Mouse (Mus musculus): ENCODE results near the gene Tmem269. TPM values are rescaled to one million over a fixed set of nuclear protein-coding genes. Genes with fewer than 3 reads are reported as not detected.

Gene Tmem269
- polyA plus RNA-seq, 1 experiment from 2014 or later = not detected

GRCm38 (mm10) chr4:119233256-119233901, 15.4 kb upstream of the Tmem269 start:
- Histone ChIP-seq H3K27ac (peak overlapping the region; percentile 59), H3K36me3 (peaks cover 14% of the 10 kb centered on the region; the same call in 1 of the 2 replicates), H3K4me3 (replicated peaks) (peak overlapping the region; percentile 84), H3K4me1 (replicated peaks) (peaks cover 27% of the 10 kb centered on the region), H3K9me3 (replicated peaks) (no peaks in the 10 kb centered on the region), H3K27me3 (peaks cover 6% of the 10 kb centered on the region; the same call in 1 of the 2 replicates), H3K9ac (peak overlapping the region; percentile 87), H3K4me2 (peak overlapping the region; percentile 99)
- under 1% methylated on average over 36 of the region's 36 CpGs for WGBS (ENCODE audit: insufficient replicate concordance)
- DNase-seq = peak; percentile 12
- peak; percentile 45 for ATAC-seq (ENCODE audit: low read depth)

GRCm38 (mm10) chr4:119232410-119233255, 14.6 kb upstream of the Tmem269 start, which contains the start of the genes AU022252 and P3h1:
TSS of gene AU022252 (minus strand) at chr4:119232712.
TSS of gene P3h1 (plus strand) at chr4:119232915.
- Histone ChIP-seq H3K4me3 (replicated peaks) (peak within 1 kb of the TSS; percentile 84), H3K4me1 (replicated peaks) (peaks cover 24% of the 10 kb centered on the region), H3K9ac (peak within 1 kb of the TSS; percentile 89), H3K27me3 (peaks cover 6% of the 10 kb centered on the region; the same call in 1 of the 2 replicates), H3K4me2 (peak within 1 kb of the TSS; percentile 99), H3K27ac (peak within 1 kb of the TSS; percentile 59), H3K9me3 (replicated peaks) (no peaks in the 10 kb centered on the region), H3K36me3 (peaks cover 21% of the 10 kb centered on the region)
- under 1% methylated on average over 71 of the region's 71 CpGs for WGBS (ENCODE audit: insufficient replicate concordance)
- ATAC-seq (ENCODE audit: low read depth) (peak; percentile 96), DNase-seq (peak; percentile 99)

GRCm38 (mm10) chr4:119226751-119227150, 8.7 kb upstream of the Tmem269 start:
- peak overlapping the region; percentile 47; the same call in 1 of the 2 replicates for H3K27ac ChIP-seq
- H3K27me3 ChIP-seq = no peaks in the 10 kb centered on the region
- H3K4me2 ChIP-seq = no peak overlapping the region
- no peak overlapping the region for H3K9ac ChIP-seq
- no peaks in the 10 kb centered on the region for H3K9me3 ChIP-seq (replicated peaks)
- ATAC-seq (ENCODE audit: low read depth) = peak; percentile 64
- DNase-seq = no peak
- WGBS (ENCODE audit: insufficient replicate concordance) = 79% methylated on average over 11 of the region's 11 CpGs
- H3K36me3 ChIP-seq = peaks cover 47% of the 10 kb centered on the region
- H3K4me1 ChIP-seq (replicated peaks) = peaks cover 24% of the 10 kb centered on the region
- H3K4me3 ChIP-seq (replicated peaks) = no peak overlapping the region

GRCm38 (mm10) chr4:119225719-119226118, 7.7 kb upstream of the Tmem269 start:
- DNase-seq = no peak
- H3K4me3 ChIP-seq (replicated peaks) = no peak overlapping the region
- 70% methylated on average over 9 of the region's 9 CpGs for WGBS (ENCODE audit: insufficient replicate concordance)
- H3K9me3 ChIP-seq (replicated peaks) = no peaks in the 10 kb centered on the region
- no peak overlapping the region for H3K9ac ChIP-seq
- H3K27ac ChIP-seq = no peak overlapping the region
- H3K4me1 ChIP-seq (replicated peaks) = peaks cover 18% of the 10 kb centered on the region
- H3K4me2 ChIP-seq = no peak overlapping the region
- no peaks in the 10 kb centered on the region for H3K27me3 ChIP-seq
- peaks cover 47% of the 10 kb centered on the region for H3K36me3 ChIP-seq
- no peak for ATAC-seq (ENCODE audit: low read depth)

GRCm38 (mm10) chr4:119224534-119224933, 6.5 kb upstream of the Tmem269 start:
- no peak overlapping the region for H3K27ac ChIP-seq
- no peaks in the 10 kb centered on the region for H3K9me3 ChIP-seq (replicated peaks)

GRCm38 (mm10) chr4:119223696-119224095, 5.7 kb upstream of the Tmem269 start:
- H3K4me2 ChIP-seq = no peak overlapping the region
- H3K4me1 ChIP-seq (replicated peaks) = peaks cover 18% of the 10 kb centered on the region
- WGBS (ENCODE audit: insufficient replicate concordance) = 62% methylated on average over 1 of the region's 1 CpGs
- ATAC-seq (ENCODE audit: low read depth) (peak; percentile 24; the same call in 1 of the 2 replicates), DNase-seq (peak; percentile 35)
- H3K27me3 ChIP-seq = no peaks in the 10 kb centered on the region
- peaks cover 41% of the 10 kb centered on the region for H3K36me3 ChIP-seq
- no peaks in the 10 kb centered on the region for H3K9me3 ChIP-seq (replicated peaks)
- no peak overlapping the region for H3K9ac ChIP-seq
- no peak overlapping the region for H3K27ac ChIP-seq
- H3K4me3 ChIP-seq (replicated peaks) = no peak overlapping the region

More at GRCm38 (mm10) chr4:119224534-119224933, 6.5 kb upstream of the Tmem269 start:
- Histone ChIP-seq H3K36me3 (peaks cover 43% of the 10 kb centered on the region), H3K27me3 (no peaks in the 10 kb centered on the region), H3K9ac (no peak overlapping the region), H3K4me3 (replicated peaks) (no peak overlapping the region), H3K4me1 (replicated peaks) (peaks cover 18% of the 10 kb centered on the region), H3K4me2 (no peak overlapping the region)
- DNase-seq (no peak), ATAC-seq (ENCODE audit: low read depth) (no peak)
- 77% methylated on average over 3 of the region's 3 CpGs for whole genome bisulfite sequencing (ENCODE audit: insufficient replicate concordance)

- 0 out of 2 replicates have a peak, but pooled peaks cover 2% of the 10 kb centered on the region for H3K4me1 ChIP-seq (replicated peaks)
- H3K27me3 ChIP-seq = peaks cover 16% of the 10 kb centered on the region
- WGBS (ENCODE audit: insufficient replicate concordance) = 66% methylated on average over 8 of the region's 8 CpGs
- no peak for DNase-seq
- H3K9me3 ChIP-seq (replicated peaks) = no peaks in the 10 kb centered on the region
- H3K4me3 ChIP-seq (replicated peaks) = no peak overlapping the region
- ATAC-seq (ENCODE audit: low read depth) = no peak
- no peak overlapping the region for H3K4me2 ChIP-seq
- no peak overlapping the region for H3K27ac ChIP-seq
- no peak overlapping the region for H3K9ac ChIP-seq
- no peaks in the 10 kb centered on the region for H3K36me3 ChIP-seq
Observed at GRCm38 (mm10) chr4:119216667-119217066, 1.4 kb downstream of the Tmem269 start.

GRCm38 (mm10) chr4:119204672-119205071, 13.3 kb downstream of the Tmem269 start:
- Histone ChIP-seq H3K9me3 (replicated peaks) (no peaks in the 10 kb centered on the region), H3K4me1 (replicated peaks) (peaks cover 9% of the 10 kb centered on the region), H3K9ac (no peak overlapping the region), H3K36me3 (peaks cover 17% of the 10 kb centered on the region), H3K27me3 (peaks cover 4% of the 10 kb centered on the region; the same call in 1 of the 2 replicates), H3K4me2 (no peak overlapping the region), H3K4me3 (replicated peaks) (no peak overlapping the region), H3K27ac (no peak overlapping the region)
- peak; percentile 73 for ATAC-seq (ENCODE audit: low read depth)
- WGBS (ENCODE audit: insufficient replicate concordance) = 17% methylated on average over 8 of the region's 8 CpGs
- DNase-seq = peak; percentile 61

GRCm38 (mm10) chr4:119198105-119198504, 19.9 kb downstream of the Tmem269 start:
- no peaks in the 10 kb centered on the region for H3K27me3 ChIP-seq
- H3K9ac ChIP-seq = peak overlapping the region; percentile 99
- peak overlapping the region; percentile 16; the same call in 1 of the 2 replicates for H3K4me3 ChIP-seq (replicated peaks)
- H3K4me1 ChIP-seq (replicated peaks) = peaks cover 64% of the 10 kb centered on the region
- H3K9me3 ChIP-seq (replicated peaks) = no peaks in the 10 kb centered on the region
- ATAC-seq (ENCODE audit: low read depth) = no peak
- H3K4me2 ChIP-seq = peak overlapping the region; percentile 77
- 67% methylated on average over 6 of the region's 6 CpGs for WGBS (ENCODE audit: insufficient replicate concordance)
- H3K36me3 ChIP-seq = peaks cover 30% of the 10 kb centered on the region
- DNase-seq = no peak
- peak overlapping the region; percentile 70 for H3K27ac ChIP-seq

GRCm38 (mm10) chr4:119195582-119196320, 22.3 kb downstream of the Tmem269 start:
- H3K4me2 ChIP-seq = peak overlapping the region; percentile 77
- 14% methylated on average over 18 of the region's 18 CpGs for WGBS (ENCODE audit: insufficient replicate concordance)
- H3K27ac ChIP-seq = peak overlapping the region; percentile 99
- peaks cover 87% of the 10 kb centered on the region for H3K4me1 ChIP-seq (replicated peaks)
- peaks cover 15% of the 10 kb centered on the region for H3K36me3 ChIP-seq
- DNase-seq = no peak
- peak overlapping the region; percentile 98 for H3K4me3 ChIP-seq (replicated peaks)
- peak; percentile 49 for ATAC-seq (ENCODE audit: low read depth)
- peak overlapping the region; percentile 99 for H3K9ac ChIP-seq
- no peaks in the 10 kb centered on the region for H3K27me3 ChIP-seq
- no peaks in the 10 kb centered on the region for H3K9me3 ChIP-seq (replicated peaks)
